Mouse (Mus musculus) midbrain, embryonic 12.5 days (tissue): ENCODE data around the gene Acaa1a. TPM values are rescaled to one million over a fixed set of nuclear protein-coding genes. Genes with fewer than 3 reads are reported as not detected.

ENCODE experiments used
- ATAC-seq: fragments of 200-750 bp; cut with Nextera tagmentation; 2 replicates; pipeline ENCODE4 v1.8.0; 2017; ENCODE audit warnings: low read depth, moderate TSS enrichment, moderate library complexity; ENCODE audit not compliant: low FRiP score
- H3K27ac ChIP-seq: fragments of 300-500 bp; sonication (generic); replicated peaks from 2 replicates; pipeline ENCODE4 v1.5.1; 2016; ENCODE audit warnings: mild to moderate bottlenecking
- H3K27me3 ChIP-seq: fragments of 300-500 bp; sonication (generic); 2 replicates; pipeline ENCODE4 v1.6.1; 2016; ENCODE audit warnings: mild to moderate bottlenecking
- H3K36me3 ChIP-seq: fragments of 300-500 bp; sonication (generic); 2 replicates; pipeline ENCODE4 v1.6.1; 2016
- H3K4me1 ChIP-seq: fragments of 300-500 bp; sonication (generic); 2 replicates; pipeline ENCODE4 v1.6.1; 2016
- H3K4me2 ChIP-seq: fragments of 300-500 bp; sonication (generic); replicated peaks from 2 replicates; pipeline ENCODE4 v1.6.1; 2016; ENCODE audit warnings: mild to moderate bottlenecking, moderate library complexity
- H3K4me3 ChIP-seq: fragments of 300-500 bp; sonication (generic); 2 replicates; pipeline ENCODE4 v1.5.1; 2016; ENCODE audit warnings: mild to moderate bottlenecking
- H3K9ac ChIP-seq: fragments of 300-500 bp; sonication (generic); replicated peaks from 2 replicates; pipeline ENCODE4 v1.6.1; 2016; ENCODE audit warnings: mild to moderate bottlenecking, moderate library complexity
- H3K9me3 ChIP-seq: fragments of 300-500 bp; sonication (generic); 2 replicates; pipeline ENCODE4 v1.6.1; 2016; ENCODE audit warnings: mild to moderate bottlenecking
- WGBS: fragments of 180-500 bp; shearing (Covaris S2); methylation state at CpG from one replicate; pipeline ENCODE4 v1.1.7; 2016; 5-methylcytosine and 5-hydroxymethylcytosine counted together
- polyA plus RNA-seq: library from polyadenylated mRNA; unstranded; fragments of >200 nt; fragmentation: Nextera tagmentation; extraction: Ambion mirVana; gene quantifications from 2 replicates; pipeline ENCODE4 v1.2.1, GENCODE M21; 2016

Acaa1a gene
- polyA plus RNA-seq = 79.1 and 82.2 TPM in 2 replicates

GRCm38 (mm10) chr9:119339558-119340211 lies at the start of gene Acaa1a:
Acaa1a (plus strand) TSS chr9:119339676.
- H3K27ac ChIP-seq = peak within 1 kb of the TSS; percentile 87
- H3K4me3 ChIP-seq = peak within 1 kb of the TSS; percentile 85
- ATAC-seq = no peak
- peaks cover 28% of the 10 kb centered on the region for H3K4me1 ChIP-seq
- peaks cover 21% of the 10 kb centered on the region for H3K27me3 ChIP-seq
- peak within 1 kb of the TSS; percentile 56 for H3K9ac ChIP-seq
- peaks cover 16% of the 10 kb centered on the region for H3K36me3 ChIP-seq
- 2% methylated on average over 43 of the region's 43 CpGs for WGBS
- no peaks in the 10 kb centered on the region for H3K9me3 ChIP-seq
- peak within 1 kb of the TSS; percentile 76 for H3K4me2 ChIP-seq

- no peak overlapping the region for H3K27ac ChIP-seq
- 73% methylated on average over 3 of the region's 3 CpGs for WGBS
- ATAC-seq = no peak
Observed at GRCm38 (mm10) chr9:119290791-119291190, 48.7 kb upstream of the Acaa1a start.

GRCm38 (mm10) chr9:119297696-119298095 lies 41.8 kb upstream of the Acaa1a start:
- H3K27ac ChIP-seq = no peak overlapping the region
- H3K36me3 ChIP-seq = peaks cover 14% of the 10 kb centered on the region
- H3K9me3 ChIP-seq = no peaks in the 10 kb centered on the region
- no peak overlapping the region for H3K4me2 ChIP-seq
- no peak overlapping the region for H3K4me3 ChIP-seq
- WGBS = 89% methylated on average over 6 of the region's 6 CpGs
- H3K9ac ChIP-seq = no peak overlapping the region
- no peaks in the 10 kb centered on the region for H3K4me1 ChIP-seq
- no peak for ATAC-seq
- H3K27me3 ChIP-seq = no peaks in the 10 kb centered on the region

More at GRCm38 (mm10) chr9:119290791-119291190, 48.7 kb upstream of the Acaa1a start:
- Histone ChIP-seq H3K4me3 (no peak overlapping the region), H3K27me3 (no peaks in the 10 kb centered on the region), H3K4me2 (no peak overlapping the region), H3K4me1 (no peaks in the 10 kb centered on the region), H3K36me3 (peaks cover 10% of the 10 kb centered on the region; the same call in 1 of the 2 replicates), H3K9me3 (no peaks in the 10 kb centered on the region), H3K9ac (no peak overlapping the region)

GRCm38 (mm10) chr9:119298563-119298962 lies 40.9 kb upstream of the Acaa1a start:
- Histone ChIP-seq H3K4me2 (no peak overlapping the region), H3K4me1 (no peaks in the 10 kb centered on the region), H3K9me3 (no peaks in the 10 kb centered on the region), H3K36me3 (peaks cover 14% of the 10 kb centered on the region), H3K9ac (no peak overlapping the region), H3K4me3 (no peak overlapping the region), H3K27ac (no peak overlapping the region), H3K27me3 (no peaks in the 10 kb centered on the region)
- 94% methylated on average over 3 of the region's 3 CpGs for WGBS
- no peak for ATAC-seq

- Histone ChIP-seq H3K4me3 (no peak overlapping the region), H3K4me1 (0 out of 2 replicates have a peak, but pooled peaks cover 2% of the 10 kb centered on the region), H3K4me2 (no peak overlapping the region), H3K9me3 (no peaks in the 10 kb centered on the region), H3K27me3 (no peaks in the 10 kb centered on the region), H3K27ac (no peak overlapping the region), H3K9ac (no peak overlapping the region), H3K36me3 (peaks cover 14% of the 10 kb centered on the region)
- 95% methylated on average over 7 of the region's 7 CpGs for WGBS
- no peak for ATAC-seq
Observed at GRCm38 (mm10) chr9:119305863-119306262, 33.6 kb upstream of the Acaa1a start.

- Histone ChIP-seq H3K9ac (no peak overlapping the region), H3K4me1 (0 out of 2 replicates have a peak, but pooled peaks cover 2% of the 10 kb centered on the region), H3K4me2 (no peak overlapping the region), H3K27ac (no peak overlapping the region), H3K4me3 (no peak overlapping the region), H3K9me3 (no peaks in the 10 kb centered on the region), H3K27me3 (no peaks in the 10 kb centered on the region), H3K36me3 (no peaks in the 10 kb centered on the region)
- 91% methylated on average over 1 of the region's 1 CpGs for WGBS
- no peak for ATAC-seq
Observed at GRCm38 (mm10) chr9:119309067-119309466, 30.4 kb upstream of the Acaa1a start.

- H3K27me3 ChIP-seq = no peaks in the 10 kb centered on the region
- no peak overlapping the region for H3K27ac ChIP-seq
- H3K4me1 ChIP-seq = no peaks in the 10 kb centered on the region
- no peak overlapping the region for H3K4me2 ChIP-seq
- H3K9ac ChIP-seq = no peak overlapping the region
- WGBS = 93% methylated on average over 10 of the region's 10 CpGs
- no peaks in the 10 kb centered on the region for H3K9me3 ChIP-seq
- no peak for ATAC-seq
- H3K36me3 ChIP-seq = no peaks in the 10 kb centered on the region
- H3K4me3 ChIP-seq = no peak overlapping the region
Observed at GRCm38 (mm10) chr9:119313096-119313495, 26.4 kb upstream of the Acaa1a start.

- 98% methylated on average over 1 of the region's 1 CpGs for WGBS
- no peak overlapping the region for H3K27ac ChIP-seq
- peaks cover 20% of the 10 kb centered on the region for H3K4me1 ChIP-seq
- H3K4me3 ChIP-seq = no peak overlapping the region
- H3K9me3 ChIP-seq = no peaks in the 10 kb centered on the region
- no peak overlapping the region for H3K4me2 ChIP-seq
- H3K9ac ChIP-seq = no peak overlapping the region
- no peaks in the 10 kb centered on the region for H3K36me3 ChIP-seq
- no peak for ATAC-seq
- H3K27me3 ChIP-seq = no peaks in the 10 kb centered on the region
Observed at GRCm38 (mm10) chr9:119318891-119319290, 20.6 kb upstream of the Acaa1a start.

- no peak overlapping the region for H3K27ac ChIP-seq
- H3K36me3 ChIP-seq = no peaks in the 10 kb centered on the region
- 78% methylated on average over 7 of the region's 7 CpGs for WGBS
- no peak for ATAC-seq
- no peak overlapping the region for H3K9ac ChIP-seq
- H3K4me2 ChIP-seq = peak overlapping the region; percentile 98
- peaks cover 20% of the 10 kb centered on the region for H3K4me1 ChIP-seq
- H3K4me3 ChIP-seq = peak overlapping the region; percentile 91; the same call in 1 of the 2 replicates
- H3K27me3 ChIP-seq = no peaks in the 10 kb centered on the region
- H3K9me3 ChIP-seq = no peaks in the 10 kb centered on the region
Observed at GRCm38 (mm10) chr9:119320446-119320845, 19.0 kb upstream of the Acaa1a start.

GRCm38 (mm10) chr9:119320946-119321345 lies 18.5 kb upstream of the Acaa1a start:
- Histone ChIP-seq H3K4me2 (peak overlapping the region; percentile 98), H3K9me3 (no peaks in the 10 kb centered on the region), H3K4me3 (peak overlapping the region; percentile 91), H3K27me3 (no peaks in the 10 kb centered on the region), H3K9ac (peak overlapping the region; percentile 87), H3K27ac (no peak overlapping the region), H3K4me1 (peaks cover 20% of the 10 kb centered on the region), H3K36me3 (no peaks in the 10 kb centered on the region)
- WGBS = 10% methylated on average over 7 of the region's 7 CpGs
- no peak for ATAC-seq

GRCm38 (mm10) chr9:119321392-119322229 lies 17.9 kb upstream of the Acaa1a start:
- peak overlapping the region; percentile 93 for H3K27ac ChIP-seq
- peak; percentile 50 for ATAC-seq
- H3K4me3 ChIP-seq = peak overlapping the region; percentile 91
- peak overlapping the region; percentile 98 for H3K4me2 ChIP-seq
- no peaks in the 10 kb centered on the region for H3K36me3 ChIP-seq
- peak overlapping the region; percentile 87 for H3K9ac ChIP-seq
- H3K27me3 ChIP-seq = no peaks in the 10 kb centered on the region
- WGBS = under 1% methylated on average over 59 of the region's 59 CpGs
- H3K9me3 ChIP-seq = no peaks in the 10 kb centered on the region
- H3K4me1 ChIP-seq = peaks cover 20% of the 10 kb centered on the region
